Mouse (Mus musculus): Measurements from ENCODE around the gene Gnb2. TPM values are rescaled to one million over a fixed set of nuclear protein-coding genes. Genes with fewer than 3 reads are reported as not detected.

The Gnb2 gene
- polyA plus RNA-seq, 1 experiment from 2014 or later, result 299 TPM

GRCm38 (mm10) chr5:137528247-137528968 is 4.9 kb downstream of the Gnb2 start:
- H3K9ac ChIP-seq, result no peak overlapping the region
- H3K27me3 ChIP-seq (replicated peaks), result no peaks in the 10 kb centered on the region
- no peak overlapping the region for H3K4me2 ChIP-seq
- peaks cover 71% of the 10 kb centered on the region for H3K36me3 ChIP-seq
- ATAC-seq (ENCODE audit: extremely low read depth, insufficient number of reproducible peaks, low FRiP score, low TSS enrichment), result no peak
- H3K4me3 ChIP-seq, result no peak overlapping the region; the same call in 1 of the 2 replicates
- 77% methylated on average over 22 of the region's 22 CpGs for WGBS
- no peaks in the 10 kb centered on the region for H3K9me3 ChIP-seq
- peaks cover 42% of the 10 kb centered on the region for H3K4me1 ChIP-seq
- no peak overlapping the region for H3K27ac ChIP-seq (replicated peaks)

GRCm38 (mm10) chr5:137527413-137527812 is 5.9 kb downstream of the Gnb2 start:
- Histone ChIP-seq H3K4me1 (peaks cover 42% of the 10 kb centered on the region), H3K9ac (0 out of 2 replicates have a peak overlapping the region, but pooled peaks have one; percentile 28), H3K4me3 (no peak overlapping the region), H3K27me3 (replicated peaks) (no peaks in the 10 kb centered on the region), H3K27ac (replicated peaks) (no peak overlapping the region), H3K9me3 (no peaks in the 10 kb centered on the region), H3K4me2 (no peak overlapping the region), H3K36me3 (peaks cover 81% of the 10 kb centered on the region)
- 70% methylated on average over 1 of the region's 1 CpGs for WGBS
- ATAC-seq (ENCODE audit: extremely low read depth, insufficient number of reproducible peaks, low FRiP score, low TSS enrichment), result no peak

- peak overlapping the region; percentile 53 for H3K27ac ChIP-seq (replicated peaks)
- no peaks in the 10 kb centered on the region for H3K27me3 ChIP-seq (replicated peaks)
- no peaks in the 10 kb centered on the region for H3K9me3 ChIP-seq
- H3K4me1 ChIP-seq, result peaks cover 42% of the 10 kb centered on the region
- peak overlapping the region; percentile 30 for H3K9ac ChIP-seq
- H3K36me3 ChIP-seq, result peaks cover 91% of the 10 kb centered on the region
- H3K4me3 ChIP-seq, result no peak overlapping the region
- WGBS, result 52% methylated on average over 16 of the region's 16 CpGs
- no peak for ATAC-seq (ENCODE audit: extremely low read depth, insufficient number of reproducible peaks, low FRiP score, low TSS enrichment)
- no peak overlapping the region for H3K4me2 ChIP-seq
Measured at GRCm38 (mm10) chr5:137526192-137526936, 6.9 kb downstream of the Gnb2 start.

DNA sequence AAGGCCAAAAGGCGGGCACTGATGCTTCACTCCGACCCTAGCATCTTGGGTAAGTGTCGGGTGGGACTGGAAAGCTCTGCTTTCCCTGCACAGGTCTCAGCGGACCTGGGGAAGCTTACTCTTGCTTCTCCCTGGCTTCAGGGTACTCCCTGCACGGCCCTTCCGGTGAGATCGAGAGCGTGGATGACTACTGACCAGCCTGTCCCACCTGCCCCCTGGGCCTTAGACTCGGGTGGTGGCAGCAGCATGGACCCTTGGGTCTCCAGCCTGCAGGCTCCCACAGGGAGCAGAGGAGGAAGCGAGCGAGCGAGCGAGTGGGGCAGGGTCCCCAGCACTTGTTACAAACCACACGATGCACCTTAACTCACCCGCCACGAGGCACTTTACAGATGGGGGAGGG is 7.8 kb downstream of the Gnb2 start:
- Histone ChIP-seq H3K27me3 (replicated peaks) (no peaks in the 10 kb centered on the region), H3K4me1 (peaks cover 37% of the 10 kb centered on the region), H3K27ac (replicated peaks) (no peak overlapping the region), H3K4me2 (no peak overlapping the region), H3K9me3 (no peaks in the 10 kb centered on the region), H3K9ac (no peak overlapping the region), H3K4me3 (no peak overlapping the region), H3K36me3 (peaks cover 100% of the 10 kb centered on the region)
- WGBS, result 74% methylated on average over 16 of the region's 16 CpGs
- ATAC-seq (ENCODE audit: extremely low read depth, insufficient number of reproducible peaks, low FRiP score, low TSS enrichment), result no peak

DNA sequence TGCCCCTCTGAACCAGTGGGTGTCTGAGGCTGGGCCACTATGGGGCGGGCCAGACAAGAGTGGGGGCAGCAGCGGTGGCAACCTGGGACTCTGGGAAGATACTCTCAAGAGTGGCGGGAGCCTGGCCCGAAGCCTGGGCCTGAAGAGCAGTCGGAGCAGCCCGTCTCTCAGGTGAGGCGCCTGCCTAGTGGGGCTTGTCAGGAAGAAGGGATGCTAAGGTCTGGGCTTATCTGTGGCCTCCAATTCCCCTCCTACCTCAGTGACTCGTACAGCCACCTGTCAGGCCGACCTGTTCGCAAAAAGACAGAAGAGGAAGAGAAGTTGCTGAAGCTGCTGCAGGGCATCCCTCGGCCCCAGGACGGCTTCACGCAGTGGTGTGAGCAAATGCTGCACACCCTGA is 8.6 kb downstream of the Gnb2 start:
- H3K27me3 ChIP-seq (replicated peaks), result no peaks in the 10 kb centered on the region
- no peak overlapping the region for H3K9ac ChIP-seq
- no peak for ATAC-seq (ENCODE audit: extremely low read depth, insufficient number of reproducible peaks, low FRiP score, low TSS enrichment)
- peaks cover 29% of the 10 kb centered on the region for H3K4me1 ChIP-seq
- no peaks in the 10 kb centered on the region for H3K9me3 ChIP-seq
- 82% methylated on average over 13 of the region's 13 CpGs for WGBS
- no peak overlapping the region for H3K4me2 ChIP-seq
- H3K36me3 ChIP-seq, result peaks cover 100% of the 10 kb centered on the region
- no peak overlapping the region for H3K4me3 ChIP-seq
- no peak overlapping the region for H3K27ac ChIP-seq (replicated peaks)

DNA sequence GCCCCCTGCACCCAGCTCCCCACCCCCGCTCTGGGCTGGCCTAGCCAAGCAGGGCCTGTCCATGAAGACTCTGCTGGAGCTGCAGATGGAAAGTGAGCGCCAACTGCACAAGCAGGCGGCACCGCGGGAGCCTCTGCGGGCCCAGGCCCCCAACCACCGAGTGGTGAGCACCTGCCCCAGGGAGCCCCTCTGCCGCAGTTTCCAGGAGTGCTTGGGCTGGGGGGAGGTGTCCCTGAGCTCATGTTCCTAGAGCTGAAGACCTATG is 9.1 kb downstream of the Gnb2 start:
- H3K9ac ChIP-seq, result no peak overlapping the region
- no peak overlapping the region for H3K4me2 ChIP-seq
- H3K9me3 ChIP-seq, result no peaks in the 10 kb centered on the region
- H3K36me3 ChIP-seq, result peaks cover 100% of the 10 kb centered on the region
- H3K4me1 ChIP-seq, result peaks cover 24% of the 10 kb centered on the region
- ATAC-seq (ENCODE audit: extremely low read depth, insufficient number of reproducible peaks, low FRiP score, low TSS enrichment), result no peak
- WGBS, result 80% methylated on average over 8 of the region's 8 CpGs
- H3K4me3 ChIP-seq, result no peak overlapping the region
- no peaks in the 10 kb centered on the region for H3K27me3 ChIP-seq (replicated peaks)
- no peak overlapping the region for H3K27ac ChIP-seq (replicated peaks)

DNA sequence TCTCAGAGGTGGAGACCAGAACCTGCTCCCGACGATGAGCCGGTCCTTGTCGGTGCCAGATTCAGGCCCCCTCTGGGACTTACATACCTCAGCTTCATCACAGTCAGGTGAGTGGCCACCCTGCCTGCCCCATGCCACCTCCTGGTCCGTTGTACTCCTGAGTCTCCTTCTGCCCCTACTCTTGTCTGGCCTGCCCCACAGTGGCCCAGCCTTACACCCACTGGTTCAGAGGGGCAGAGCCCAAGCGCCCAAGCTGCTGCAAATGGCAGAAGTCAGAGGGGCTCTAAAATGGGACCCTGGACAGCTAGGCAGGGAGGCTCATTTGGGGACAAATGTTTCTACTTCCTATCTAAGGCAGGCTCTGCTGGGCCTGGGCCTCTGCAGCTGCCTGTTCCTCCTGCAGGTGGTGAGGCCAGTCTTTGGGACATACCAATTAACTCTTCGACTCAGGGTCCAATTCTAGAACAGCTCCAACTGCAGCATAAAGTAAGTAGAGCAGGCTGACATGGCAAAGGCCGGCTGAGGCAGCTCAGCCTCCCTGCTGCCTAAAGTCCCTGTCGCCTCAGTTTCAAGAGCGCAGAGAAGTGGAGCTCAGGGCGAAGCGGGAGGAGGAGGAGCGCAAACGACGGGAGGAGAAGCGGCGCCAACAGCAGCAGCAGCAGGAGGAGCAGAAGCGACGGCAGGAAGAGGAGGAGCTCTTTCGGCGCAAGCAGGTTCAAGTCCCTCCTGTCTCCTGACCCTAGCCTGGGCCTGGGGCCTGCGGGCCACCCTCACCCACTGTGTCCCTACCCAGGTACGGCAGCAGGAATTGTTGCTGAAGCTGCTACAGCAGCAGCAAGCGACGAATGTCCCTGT is 9.7 kb downstream of the Gnb2 start:
- Histone ChIP-seq H3K9me3 (no peaks in the 10 kb centered on the region), H3K27ac (replicated peaks) (no peak overlapping the region), H3K4me1 (peaks cover 20% of the 10 kb centered on the region), H3K9ac (no peak overlapping the region), H3K27me3 (replicated peaks) (no peaks in the 10 kb centered on the region), H3K4me2 (no peak overlapping the region), H3K4me3 (no peak overlapping the region), H3K36me3 (peaks cover 100% of the 10 kb centered on the region)
- no peak for ATAC-seq (ENCODE audit: extremely low read depth, insufficient number of reproducible peaks, low FRiP score, low TSS enrichment)
- 84% methylated on average over 25 of the region's 25 CpGs for WGBS

DNA sequence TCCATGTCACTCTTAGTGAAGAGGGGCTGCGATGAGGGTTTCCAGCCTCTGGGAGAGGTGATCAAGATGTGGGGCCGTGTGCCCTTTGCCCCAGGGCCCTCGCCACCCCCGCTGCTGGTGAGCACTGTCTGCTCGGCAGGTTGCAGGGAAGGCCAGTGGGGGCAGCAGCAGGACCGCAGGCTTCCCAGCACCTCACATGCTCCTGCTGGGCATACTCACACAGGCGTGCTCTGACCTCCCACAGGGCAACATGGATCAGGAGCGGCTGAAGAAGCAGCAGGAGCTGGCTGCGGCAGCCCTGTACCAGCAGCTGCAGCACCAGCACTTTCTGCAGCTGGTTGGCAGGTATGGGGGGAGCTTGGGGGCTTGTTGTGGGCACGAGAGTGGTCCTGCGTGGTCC is 10.6 kb downstream of the Gnb2 start:
- H3K9ac ChIP-seq, result no peak overlapping the region
- H3K4me2 ChIP-seq, result no peak overlapping the region
- no peaks in the 10 kb centered on the region for H3K27me3 ChIP-seq (replicated peaks)
- no peak overlapping the region for H3K4me3 ChIP-seq
- H3K36me3 ChIP-seq, result peaks cover 98% of the 10 kb centered on the region
- no peak for ATAC-seq (ENCODE audit: extremely low read depth, insufficient number of reproducible peaks, low FRiP score, low TSS enrichment)
- no peaks in the 10 kb centered on the region for H3K9me3 ChIP-seq
- WGBS, result 77% methylated on average over 11 of the region's 11 CpGs
- no peak overlapping the region for H3K27ac ChIP-seq (replicated peaks)
- H3K4me1 ChIP-seq, result peaks cover 14% of the 10 kb centered on the region

GRCm38 (mm10) chr5:137521861-137522260 is 11.4 kb downstream of the Gnb2 start:
- Histone ChIP-seq H3K27me3 (replicated peaks) (no peaks in the 10 kb centered on the region), H3K4me3 (no peak overlapping the region), H3K4me2 (no peak overlapping the region), H3K9ac (no peak overlapping the region), H3K4me1 (peaks cover 8% of the 10 kb centered on the region), H3K36me3 (peaks cover 95% of the 10 kb centered on the region), H3K27ac (replicated peaks) (no peak overlapping the region), H3K9me3 (no peaks in the 10 kb centered on the region)
- 80% methylated on average over 9 of the region's 9 CpGs for WGBS
- ATAC-seq (ENCODE audit: extremely low read depth, insufficient number of reproducible peaks, low FRiP score, low TSS enrichment), result no peak

DNA sequence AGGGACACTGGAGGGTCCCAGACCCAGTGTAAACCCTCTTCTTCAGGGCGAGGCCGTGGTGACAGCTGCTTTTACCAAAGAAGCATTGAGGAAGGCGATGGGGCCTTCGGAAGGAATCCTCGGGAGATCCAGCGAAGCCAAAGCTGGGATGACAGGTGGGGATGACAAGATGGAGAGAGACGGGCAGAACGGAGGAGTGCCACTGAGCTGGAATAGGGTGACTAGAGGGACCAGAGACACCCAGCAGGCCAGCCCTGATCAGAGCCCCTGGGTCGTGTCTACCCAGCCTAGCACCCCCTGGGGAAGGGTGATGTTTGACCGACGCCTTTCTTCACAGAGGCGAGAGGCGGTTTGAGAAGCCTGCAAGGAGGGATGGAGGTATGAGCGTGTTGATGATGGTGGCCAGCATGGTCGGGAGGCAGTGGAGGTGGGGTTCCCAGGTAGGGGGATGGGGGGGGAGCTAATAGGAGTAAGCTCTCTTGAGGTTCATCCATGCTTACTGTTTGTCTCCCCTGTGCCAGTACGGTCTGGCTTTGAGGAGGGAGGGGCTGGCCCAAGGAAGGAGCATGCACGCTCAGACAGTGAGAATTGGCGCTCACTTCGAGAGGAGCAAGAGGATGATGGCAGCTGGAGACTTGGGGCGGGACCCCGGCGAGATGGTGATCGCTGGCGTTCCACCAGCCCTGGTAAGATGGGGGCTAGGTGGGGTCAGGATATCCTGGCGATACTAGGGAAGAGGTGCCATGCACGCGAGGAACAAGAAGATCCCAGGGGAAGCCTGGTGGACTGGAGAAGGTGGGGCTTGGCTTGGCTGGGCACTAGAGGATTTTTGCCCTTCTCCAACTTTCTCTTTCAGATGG is 13.4 kb downstream of the Gnb2 start:
- Histone ChIP-seq H3K4me2 (no peak overlapping the region), H3K27ac (replicated peaks) (no peak overlapping the region), H3K9me3 (no peaks in the 10 kb centered on the region), H3K4me3 (no peak overlapping the region), H3K9ac (no peak overlapping the region), H3K27me3 (replicated peaks) (no peaks in the 10 kb centered on the region), H3K4me1 (peaks cover 3% of the 10 kb centered on the region), H3K36me3 (peaks cover 76% of the 10 kb centered on the region)
- 90% methylated on average over 27 of the region's 27 CpGs for WGBS
- ATAC-seq (ENCODE audit: extremely low read depth, insufficient number of reproducible peaks, low FRiP score, low TSS enrichment), result no peak

GRCm38 (mm10) chr5:137518436-137518835 is 14.9 kb downstream of the Gnb2 start, which contains the start of gene Gigyf1:
Gene Gigyf1 (plus strand): TSS chr5:137518548.
- H3K36me3 ChIP-seq, result peaks cover 69% of the 10 kb centered on the region
- no peak for ATAC-seq (ENCODE audit: extremely low read depth, insufficient number of reproducible peaks, low FRiP score, low TSS enrichment)

More at GRCm38 (mm10) chr5:137518436-137518835, 14.9 kb downstream of the Gnb2 start, which contains the start of gene Gigyf1:
- Histone ChIP-seq H3K4me2 (no peak within 1 kb of the TSS), H3K4me3 (no peak within 1 kb of the TSS), H3K27me3 (replicated peaks) (no peaks in the 10 kb centered on the region), H3K4me1 (peaks cover 18% of the 10 kb centered on the region), H3K9ac (no peak within 1 kb of the TSS), H3K9me3 (no peaks in the 10 kb centered on the region), H3K27ac (replicated peaks) (no peak within 1 kb of the TSS)
- WGBS, result 73% methylated on average over 5 of the region's 5 CpGs

All from heart, embryonic 13.5 days (tissue).